Mouse (Mus musculus): ENCODE results near the gene Mark3. TPM values are rescaled to one million over a fixed set of nuclear protein-coding genes. Genes with fewer than 3 reads are reported as not detected.
A peak's percentile ranks its signal among the peaks of the same experiment; 100 is the strongest.

The Mark3 gene
- 33.9 and 34.9 TPM in 2 replicates for polyA plus RNA-seq (2015; fragmentation: Nextera tagmentation; extraction: Ambion mirVana)

DNA sequence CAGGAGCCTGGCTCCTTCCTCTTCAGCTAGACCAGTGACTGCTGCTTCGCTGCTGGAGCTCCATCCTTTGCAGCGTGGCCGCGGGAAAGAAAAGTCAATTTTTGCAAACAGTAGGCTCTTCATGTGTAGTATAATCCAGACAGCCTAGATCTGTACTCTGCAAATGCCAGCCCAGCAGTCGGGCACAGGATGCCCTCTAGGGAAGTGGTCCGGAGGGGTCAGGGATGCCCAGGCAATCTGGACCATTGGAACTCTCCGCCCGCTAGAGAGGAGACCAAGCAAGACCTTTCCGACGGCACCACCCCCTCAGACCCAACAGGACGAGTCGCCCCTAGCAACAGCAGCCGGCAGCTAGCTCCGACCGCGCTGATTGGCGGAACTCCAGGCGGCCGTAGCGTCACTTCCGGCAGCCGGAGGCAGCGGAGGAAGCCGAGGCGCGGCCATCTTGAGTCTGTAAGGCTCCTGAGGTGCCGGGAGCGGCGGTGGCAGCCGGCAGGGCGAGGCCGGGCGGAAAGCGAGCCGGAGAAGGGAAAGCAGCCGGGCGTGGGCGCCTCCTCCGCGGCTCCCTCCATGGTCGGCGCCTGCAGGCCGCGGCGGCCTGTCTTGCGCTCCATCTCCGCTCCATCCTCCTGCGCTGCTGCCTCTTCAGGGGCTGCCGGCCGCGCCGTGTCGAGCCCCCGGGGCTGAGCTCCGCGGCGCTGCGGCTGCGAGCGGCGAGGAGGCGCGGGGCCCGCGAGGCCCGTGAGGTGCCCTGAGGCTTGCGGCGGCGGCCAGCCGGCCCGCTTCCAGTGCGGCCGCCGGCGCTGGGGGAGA lies at the start of gene Mark3:
TSS of gene Mark3 (plus strand) at position 450 of the 813 bp plus-strand sequence.
- peak within 1 kb of the TSS; percentile 94 for H3K9ac ChIP-seq
- H3K27ac ChIP-seq: peak within 1 kb of the TSS; percentile 95
- ATAC-seq (ENCODE audit: insufficient read depth, low FRiP score, low read depth): peak; percentile 97
- H3K36me3 ChIP-seq: no peaks in the 10 kb centered on the region
- no peaks in the 10 kb centered on the region for H3K9me3 ChIP-seq
- H3K27me3 ChIP-seq (replicated peaks): no peaks in the 10 kb centered on the region
- H3K4me3 ChIP-seq (replicated peaks): peak within 1 kb of the TSS; percentile 100
- WGBS: 0% methylated on average over 74 of the region's 75 CpGs
- peaks cover 10% of the 10 kb centered on the region for H3K4me1 ChIP-seq
- H3K4me2 ChIP-seq: peak within 1 kb of the TSS; percentile 86

GRCm38 (mm10) chr12:111524883-111525282 lies 49.4 kb upstream of the Mark3 start:
- no peak overlapping the region for H3K27ac ChIP-seq
- H3K4me1 ChIP-seq: no peaks in the 10 kb centered on the region
- H3K9me3 ChIP-seq: no peaks in the 10 kb centered on the region; the same call in 1 of the 2 replicates
- no peak overlapping the region for H3K9ac ChIP-seq
- no peaks in the 10 kb centered on the region for H3K36me3 ChIP-seq
- H3K4me3 ChIP-seq (replicated peaks): no peak overlapping the region
- 75% methylated on average over 3 of the region's 3 CpGs for WGBS
- no peaks in the 10 kb centered on the region for H3K27me3 ChIP-seq (replicated peaks)
- ATAC-seq (ENCODE audit: insufficient read depth, low FRiP score, low read depth): no peak
- no peak overlapping the region for H3K4me2 ChIP-seq

DNA sequence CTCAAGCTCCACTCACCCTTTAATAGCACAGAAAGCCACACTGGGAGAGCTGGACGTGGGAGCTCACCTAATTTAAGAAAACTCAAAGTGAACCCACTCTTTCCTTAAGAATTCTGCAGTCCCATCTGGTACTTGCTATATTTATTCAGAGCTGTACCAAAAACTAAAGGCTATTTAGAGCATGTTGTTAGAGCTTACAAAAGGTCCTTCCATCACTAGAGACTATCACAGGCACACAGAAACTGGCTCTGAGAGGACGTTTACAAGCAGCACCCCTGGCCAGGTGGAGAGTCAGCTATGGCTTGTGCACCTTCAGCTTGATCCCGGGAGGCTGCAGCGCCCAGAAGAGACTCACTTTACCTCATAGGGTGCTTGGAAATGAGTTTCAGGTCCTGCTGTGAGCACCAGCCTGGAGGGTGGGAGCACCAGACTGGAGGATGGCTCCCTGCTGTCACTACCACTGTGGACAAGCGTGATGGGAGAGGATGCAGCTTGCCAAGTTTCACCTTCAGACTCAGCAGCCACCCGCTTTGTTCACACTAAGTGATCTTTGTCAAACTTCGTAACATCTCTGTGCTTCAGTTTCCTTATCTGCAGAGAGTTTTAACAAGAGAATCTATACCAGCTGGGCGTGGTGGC lies 46.6 kb upstream of the Mark3 start:
- Histone ChIP-seq H3K27me3 (replicated peaks) (no peaks in the 10 kb centered on the region), H3K9me3 (no peaks in the 10 kb centered on the region), H3K4me1 (no peaks in the 10 kb centered on the region), H3K9ac (no peak overlapping the region), H3K4me2 (no peak overlapping the region), H3K4me3 (replicated peaks) (no peak overlapping the region), H3K36me3 (no peaks in the 10 kb centered on the region), H3K27ac (no peak overlapping the region)
- WGBS: 62% methylated on average over 8 of the region's 8 CpGs
- ATAC-seq (ENCODE audit: insufficient read depth, low FRiP score, low read depth): no peak

- H3K4me2 ChIP-seq: no peak overlapping the region
- no peaks in the 10 kb centered on the region for H3K27me3 ChIP-seq (replicated peaks)
- H3K9ac ChIP-seq: no peak overlapping the region
- 15% methylated on average over 8 of the region's 8 CpGs for WGBS
- ATAC-seq (ENCODE audit: insufficient read depth, low FRiP score, low read depth): no peak
- H3K4me1 ChIP-seq: no peaks in the 10 kb centered on the region
- no peaks in the 10 kb centered on the region for H3K36me3 ChIP-seq
- H3K27ac ChIP-seq: no peak overlapping the region
- no peak overlapping the region for H3K4me3 ChIP-seq (replicated peaks)
- no peaks in the 10 kb centered on the region for H3K9me3 ChIP-seq
These were observed 45.1 kb upstream of the Mark3 start for GRCm38 (mm10) chr12:111529192-111529591.

GRCm38 (mm10) chr12:111533096-111533794 lies 41.1 kb upstream of the Mark3 start:
- Histone ChIP-seq H3K9me3 (no peaks in the 10 kb centered on the region), H3K9ac (no peak overlapping the region), H3K4me2 (no peak overlapping the region), H3K27ac (no peak overlapping the region), H3K4me1 (0 out of 2 replicates have a peak, but pooled peaks cover 4% of the 10 kb centered on the region), H3K27me3 (replicated peaks) (no peaks in the 10 kb centered on the region), H3K36me3 (no peaks in the 10 kb centered on the region), H3K4me3 (replicated peaks) (no peak overlapping the region)
- ATAC-seq (ENCODE audit: insufficient read depth, low FRiP score, low read depth): no peak
- 62% methylated on average over 11 of the region's 11 CpGs for WGBS

DNA sequence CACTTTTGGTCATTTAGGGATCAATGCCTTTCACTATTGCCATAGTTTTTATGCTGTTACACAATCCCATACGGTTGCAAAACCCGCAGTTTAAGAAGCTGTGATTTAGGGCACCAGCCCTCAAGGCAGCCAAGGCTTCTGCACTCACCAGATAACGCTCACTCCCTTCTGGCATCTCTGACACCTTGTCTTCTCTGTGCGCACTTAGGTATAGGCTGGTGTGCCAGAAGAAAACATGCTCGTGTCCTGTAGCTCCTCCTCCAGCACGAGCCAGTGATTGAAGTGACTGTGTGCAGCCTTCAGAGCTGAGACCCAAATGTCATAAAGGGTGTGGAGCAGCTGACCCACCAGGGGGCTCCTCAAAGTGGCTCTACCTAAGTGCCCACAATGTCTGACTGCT lies 39.0 kb upstream of the Mark3 start:
- WGBS: 48% methylated on average over 6 of the region's 6 CpGs
- ATAC-seq (ENCODE audit: insufficient read depth, low FRiP score, low read depth): no peak; the same call in 1 of the 2 replicates
- 0 out of 2 replicates have a peak overlapping the region, but pooled peaks have one; percentile 6 for H3K4me2 ChIP-seq
- no peak overlapping the region for H3K4me3 ChIP-seq (replicated peaks)
- no peaks in the 10 kb centered on the region for H3K9me3 ChIP-seq
- peak overlapping the region; percentile 59 for H3K27ac ChIP-seq
- H3K9ac ChIP-seq: no peak overlapping the region
- H3K27me3 ChIP-seq (replicated peaks): no peaks in the 10 kb centered on the region
- peaks cover 10% of the 10 kb centered on the region; the same call in 1 of the 2 replicates for H3K36me3 ChIP-seq
- peaks cover 14% of the 10 kb centered on the region for H3K4me1 ChIP-seq

DNA sequence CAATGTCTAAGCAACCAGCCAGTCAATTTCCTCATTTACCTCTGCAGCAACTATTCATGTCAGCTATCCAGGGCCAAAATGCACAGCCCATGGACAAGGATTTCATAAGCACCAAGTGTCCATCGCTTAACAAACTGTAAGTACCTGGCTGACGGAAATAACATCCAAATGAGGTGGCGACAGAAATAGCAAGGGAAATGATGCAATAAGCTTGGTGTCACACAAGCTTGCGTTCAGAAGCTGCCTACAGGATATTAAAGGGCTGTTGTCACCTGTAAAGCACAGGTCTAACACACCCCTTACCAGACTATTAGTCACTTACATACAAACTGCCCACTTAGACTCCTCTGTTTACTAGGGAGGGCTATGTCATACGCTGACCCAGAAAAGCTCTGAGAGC lies 38.6 kb upstream of the Mark3 start:
- Histone ChIP-seq H3K27me3 (replicated peaks) (no peaks in the 10 kb centered on the region), H3K36me3 (peaks cover 12% of the 10 kb centered on the region; the same call in 1 of the 2 replicates), H3K27ac (peak overlapping the region; percentile 13; the same call in 1 of the 2 replicates), H3K4me1 (peaks cover 14% of the 10 kb centered on the region), H3K9ac (no peak overlapping the region), H3K4me3 (replicated peaks) (no peak overlapping the region), H3K9me3 (no peaks in the 10 kb centered on the region), H3K4me2 (no peak overlapping the region)
- WGBS: 68% methylated on average over 5 of the region's 5 CpGs
- no peak for ATAC-seq (ENCODE audit: insufficient read depth, low FRiP score, low read depth)

- H3K4me3 ChIP-seq (replicated peaks): peak overlapping the region; percentile 88
- peak overlapping the region; percentile 82; the same call in 1 of the 2 replicates for H3K9ac ChIP-seq
- ATAC-seq (ENCODE audit: insufficient read depth, low FRiP score, low read depth): no peak
- peaks cover 22% of the 10 kb centered on the region; the same call in 1 of the 2 replicates for H3K36me3 ChIP-seq
- WGBS: 50% methylated on average over 4 of the region's 4 CpGs
- peak overlapping the region; percentile 85 for H3K27ac ChIP-seq
- H3K4me2 ChIP-seq: peak overlapping the region; percentile 61
- no peaks in the 10 kb centered on the region for H3K27me3 ChIP-seq (replicated peaks)
- no peaks in the 10 kb centered on the region for H3K9me3 ChIP-seq
- H3K4me1 ChIP-seq: peaks cover 14% of the 10 kb centered on the region
These were observed 37.6 kb upstream of the Mark3 start for GRCm38 (mm10) chr12:111536746-111537145.

DNA sequence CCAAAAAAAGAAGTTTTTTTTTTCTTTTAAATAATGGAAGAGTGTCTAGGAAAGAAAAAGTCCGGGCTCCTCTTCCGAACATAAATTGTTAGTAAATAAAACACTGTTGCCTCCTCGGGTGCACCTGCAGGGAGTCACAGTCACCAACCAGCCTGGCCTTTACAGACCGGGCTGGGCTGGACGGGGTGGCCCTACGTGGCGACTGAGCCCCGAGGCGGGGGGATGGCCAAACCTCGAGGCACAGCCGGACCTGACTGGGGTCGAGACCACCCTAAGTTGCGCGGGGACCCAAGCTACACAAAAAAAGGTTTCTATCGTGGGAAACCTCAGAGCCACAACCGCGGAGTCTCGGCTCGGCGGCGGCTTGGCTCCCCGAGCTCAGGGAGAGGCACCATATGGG lies 37.0 kb upstream of the Mark3 start:
- Histone ChIP-seq H3K4me2 (peak overlapping the region; percentile 61), H3K4me3 (replicated peaks) (peak overlapping the region; percentile 88), H3K27me3 (replicated peaks) (no peaks in the 10 kb centered on the region), H3K27ac (peak overlapping the region; percentile 85), H3K9me3 (no peaks in the 10 kb centered on the region), H3K9ac (peak overlapping the region; percentile 82), H3K36me3 (peaks cover 27% of the 10 kb centered on the region; the same call in 1 of the 2 replicates), H3K4me1 (peaks cover 14% of the 10 kb centered on the region)
- no peak for ATAC-seq (ENCODE audit: insufficient read depth, low FRiP score, low read depth)
- WGBS: 0% methylated on average over 22 of the region's 22 CpGs

DNA sequence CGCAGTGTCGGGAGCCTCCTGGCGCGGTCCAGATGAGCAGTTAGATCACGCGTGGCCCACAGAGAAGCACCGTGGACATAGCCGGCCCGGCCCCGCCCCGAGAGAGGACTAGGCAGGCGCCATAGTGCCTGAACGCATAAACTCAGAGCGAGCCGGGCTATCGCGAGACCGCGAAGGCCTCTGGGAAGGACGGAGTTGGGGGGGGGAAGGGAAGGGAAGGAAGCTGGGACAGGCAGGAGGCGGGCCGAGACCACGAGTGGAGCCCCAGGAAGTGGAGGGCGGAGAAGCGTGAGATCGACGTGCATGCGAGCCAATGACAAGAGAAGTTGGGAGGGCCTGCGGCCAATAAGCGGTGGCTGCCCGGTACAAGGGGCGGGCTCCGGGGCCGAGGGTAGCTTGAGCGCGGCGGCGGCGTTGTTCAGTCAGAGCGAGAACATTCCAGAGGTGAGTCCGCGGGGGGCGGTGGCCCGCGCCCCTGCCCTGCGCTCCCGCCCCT lies 36.5 kb upstream of the Mark3 start, which contains the start of gene Eif5:
TSS of gene Eif5 (plus strand) at position 221 of the 496 bp plus-strand sequence.
- Histone ChIP-seq H3K4me3 (replicated peaks) (peak within 1 kb of the TSS; percentile 88), H3K4me2 (peak within 1 kb of the TSS; percentile 66), H3K4me1 (peaks cover 14% of the 10 kb centered on the region), H3K9me3 (no peaks in the 10 kb centered on the region), H3K36me3 (peaks cover 32% of the 10 kb centered on the region), H3K27me3 (replicated peaks) (no peaks in the 10 kb centered on the region), H3K27ac (peak within 1 kb of the TSS; percentile 97), H3K9ac (peak within 1 kb of the TSS; percentile 97)
- WGBS: 0% methylated on average over 39 of the region's 47 CpGs
- peak; percentile 99 for ATAC-seq (ENCODE audit: insufficient read depth, low FRiP score, low read depth)

GRCm38 (mm10) chr12:111538292-111539040 lies 35.9 kb upstream of the Mark3 start:
- H3K4me3 ChIP-seq (replicated peaks): peak overlapping the region; percentile 88
- H3K4me1 ChIP-seq: peaks cover 14% of the 10 kb centered on the region
- peak overlapping the region; percentile 97 for H3K27ac ChIP-seq
- H3K9ac ChIP-seq: peak overlapping the region; percentile 97
- WGBS: under 1% methylated on average over 98 of the region's 111 CpGs
- H3K36me3 ChIP-seq: peaks cover 36% of the 10 kb centered on the region
- no peaks in the 10 kb centered on the region for H3K9me3 ChIP-seq
- H3K4me2 ChIP-seq: peak overlapping the region; percentile 66
- ATAC-seq (ENCODE audit: insufficient read depth, low FRiP score, low read depth): peak; percentile 61
- H3K27me3 ChIP-seq (replicated peaks): no peaks in the 10 kb centered on the region
